26 mouse cellular contexts compared by ENCODE assay signal in genomic region chr12:7971736-7972135, GRCm38 (mm10). TPM values are rescaled to one million over a fixed set of nuclear protein-coding genes. Genes with fewer than 3 reads are reported as not detected.
DNase-seq lines count a peak whose midpoint lies in the region; ATAC-seq and TF ChIP-seq lines count a peak whose summit lies in the region.
"Had no signal": no experiment of that assay in that cellular context is flagged by ENCODE, and none has a peak within 500 bp of the region (broad histone marks: within the 10 kb centered on the region; RNA-seq: fewer than 3 reads in every experiment).

No protein-coding gene starts in this region.

- no peak for TF ChIP-seq POLR2A in brain, embryonic 14.5 days (IDR thresholded peaks at IDR 0.05; ENCODE audit: borderline replicate concordance, extremely low read depth, insufficient read depth, insufficient read length, poor library complexity, severe bottlenecking)

- no peaks in the 10 kb centered on the region for H3K27me3 ChIP-seq in forebrain, embryonic 14.5 days (replicated peaks; ENCODE audit: control insufficient read depth, insufficient read depth, low read length)
- H3K27me3 ChIP-seq in forebrain, postnatal 0 days (ENCODE audit: insufficient read depth, low read length) = no peaks in the 10 kb centered on the region
- H3K27me3 ChIP-seq in hindbrain, postnatal 0 days (ENCODE audit: insufficient read depth, low read length) = no peaks in the 10 kb centered on the region
- H3K27me3 ChIP-seq in hindbrain, embryonic 13.5 days = no peaks in the 10 kb centered on the region
- H3K27me3 ChIP-seq: CH12.LX; heart, embryonic 13.5 days; hindbrain, embryonic 15.5 days; intestine, embryonic 15.5 days; Patski had no signal

- no peaks in the 10 kb centered on the region for H3K36me3 ChIP-seq in forebrain, embryonic 14.5 days (ENCODE audit: control insufficient read depth, insufficient read depth, low read length)
- H3K36me3 ChIP-seq in forebrain, postnatal 0 days (ENCODE audit: insufficient read depth) = no peaks in the 10 kb centered on the region
- H3K36me3 ChIP-seq in hindbrain, postnatal 0 days (ENCODE audit: insufficient read depth, low read length) = no peaks in the 10 kb centered on the region
- H3K36me3 ChIP-seq in hindbrain, embryonic 13.5 days = no peaks in the 10 kb centered on the region
- H3K36me3 ChIP-seq: G1E; heart, embryonic 10.5 days; heart, embryonic 13.5 days; hindbrain, embryonic 15.5 days; intestine, embryonic 15.5 days had no signal

- no peak overlapping the region for H3K4me3 ChIP-seq in forebrain, embryonic 14.5 days (ENCODE audit: low read depth, low read length)
- no peak overlapping the region for H3K4me3 ChIP-seq in forebrain, postnatal 0 days (ENCODE audit: low read depth, low read length)
- no peak overlapping the region for H3K4me3 ChIP-seq in hindbrain, postnatal 0 days (ENCODE audit: low read length)
- H3K4me3 ChIP-seq in hindbrain, embryonic 13.5 days = no peak overlapping the region
- H3K4me3 ChIP-seq: heart, adult 2 months; heart, embryonic 10.5 days; heart, embryonic 13.5 days; hindbrain, embryonic 15.5 days; intestine, embryonic 15.5 days had no signal

- WGBS in forebrain, embryonic 14.5 days = 82% methylated on average over 2 of the region's 2 CpGs
- WGBS in forebrain, postnatal 0 days = 42% methylated on average over 2 of the region's 2 CpGs
- WGBS in hindbrain, postnatal 0 days = 78% methylated on average over 2 of the region's 2 CpGs
- WGBS in hindbrain, embryonic 13.5 days = 90% methylated on average over 2 of the region's 2 CpGs

- peak; percentile 48 to 67 for DNase-seq in cerebellum, postnatal 10 days
- no peak for DNase-seq in cerebellum, adult 8-10 months
- DNase-seq in forebrain, embryonic 14.5 days (ENCODE audit: low spot score) = peak; percentile 14
- DNase-seq in forebrain, postnatal 0 days = no peak
- DNase-seq in hindbrain, postnatal 0 days (ENCODE audit: low spot score) = peak; percentile 12
- DNase-seq in brain, embryonic 14.5 days (ENCODE audit: low read depth) = peak; percentile 56
- DNase-seq: adrenal gland, postnatal 14 days; B cell, adult 2 months; cerebellum, adult 9-10 months; gastrocnemius, postnatal 10 days; gastrocnemius, postnatal 36 days; heart, adult 2 months; heart, postnatal 14 days; heart, postnatal 4 days; kidney, adult 11 months; kidney, adult 8-10 months had no signal

- no peak overlapping the region for H3K9ac ChIP-seq in forebrain, embryonic 14.5 days (ENCODE audit: low read length)
- H3K9ac ChIP-seq in forebrain, postnatal 0 days = no peak overlapping the region
- no peak overlapping the region for H3K9ac ChIP-seq in hindbrain, postnatal 0 days (replicated peaks; ENCODE audit: low read length)
- no peak overlapping the region for H3K9ac ChIP-seq in hindbrain, embryonic 13.5 days
- H3K9ac ChIP-seq: heart, embryonic 13.5 days; hindbrain, embryonic 15.5 days; intestine, embryonic 15.5 days had no signal

- peaks cover 4% of the 10 kb centered on the region; the same call in 1 of the 2 replicates for H3K4me1 ChIP-seq in forebrain, embryonic 14.5 days (ENCODE audit: control insufficient read depth, insufficient read depth, low read length)
- no peaks in the 10 kb centered on the region for H3K4me1 ChIP-seq in forebrain, postnatal 0 days (ENCODE audit: insufficient read depth)
- H3K4me1 ChIP-seq in hindbrain, postnatal 0 days (ENCODE audit: insufficient read depth, low read length) = no peaks in the 10 kb centered on the region
- H3K4me1 ChIP-seq in hindbrain, embryonic 13.5 days (replicated peaks) = peaks cover 11% of the 10 kb centered on the region
- H3K4me1 ChIP-seq: heart, embryonic 10.5 days; heart, embryonic 13.5 days; intestine, embryonic 15.5 days had no signal

- peak; percentile 42 for ATAC-seq in forebrain, embryonic 14.5 days
- no peak for ATAC-seq in forebrain, postnatal 0 days
- no peak for ATAC-seq in hindbrain, postnatal 0 days
- no peak for ATAC-seq in hindbrain, embryonic 13.5 days (ENCODE audit: low FRiP score)
- ATAC-seq: intestine, embryonic 15.5 days; Patski had no signal

- no peak overlapping the region for H3K4me2 ChIP-seq in forebrain, embryonic 14.5 days (ENCODE audit: low read length)
- H3K4me2 ChIP-seq in forebrain, postnatal 0 days (ENCODE audit: low read depth) = no peak overlapping the region
- H3K4me2 ChIP-seq in hindbrain, postnatal 0 days (ENCODE audit: low read depth, low read length) = no peak overlapping the region
- no peak overlapping the region for H3K4me2 ChIP-seq in hindbrain, embryonic 13.5 days
- H3K4me2 ChIP-seq: heart, embryonic 13.5 days; hindbrain, embryonic 15.5 days; intestine, embryonic 15.5 days had no signal

- H3K9me3 ChIP-seq in forebrain, embryonic 14.5 days (replicated peaks; ENCODE audit: control insufficient read depth, low read length) = no peaks in the 10 kb centered on the region
- no peaks in the 10 kb centered on the region for H3K9me3 ChIP-seq in forebrain, postnatal 0 days (ENCODE audit: low read length)
- no peaks in the 10 kb centered on the region for H3K9me3 ChIP-seq in hindbrain, postnatal 0 days (ENCODE audit: low read length)
- no peaks in the 10 kb centered on the region for H3K9me3 ChIP-seq in hindbrain, embryonic 13.5 days
- H3K9me3 ChIP-seq: heart, embryonic 10.5 days; heart, embryonic 13.5 days; hindbrain, embryonic 15.5 days; intestine, embryonic 15.5 days had no signal

- H3K27ac ChIP-seq in forebrain, embryonic 14.5 days (ENCODE audit: low read depth, low read length) = no peak overlapping the region
- H3K27ac ChIP-seq in forebrain, postnatal 0 days (ENCODE audit: low read depth, low read length) = no peak overlapping the region
- H3K27ac ChIP-seq in hindbrain, postnatal 0 days = no peak overlapping the region
- H3K27ac ChIP-seq in hindbrain, embryonic 13.5 days = no peak overlapping the region
- H3K27ac ChIP-seq: heart, adult 2 months; heart, embryonic 10.5 days; heart, embryonic 13.5 days; hindbrain, embryonic 15.5 days; intestine, embryonic 15.5 days had no signal

- no peak for TF ChIP-seq CTCF in forebrain, postnatal 0 days (IDR thresholded peaks at IDR 0.05; ENCODE audit: low read depth)
- no peak for TF ChIP-seq CTCF in hindbrain, postnatal 0 days (IDR thresholded peaks at IDR 0.05; ENCODE audit: low read depth)
- no peak for TF ChIP-seq CTCF in brain, embryonic 14.5 days (IDR thresholded peaks at IDR 0.05; ENCODE audit: borderline replicate concordance, extremely low read depth, insufficient read depth, insufficient read length)

RNA-seq across cellular contexts. Expression of gene Apob, which starts 5.7 kb away (rescaled TPM):
- polyA plus RNA-seq in forebrain, embryonic 14.5 days (2014; fragmentation: Nextera tagmentation; extraction: Ambion mirVana) = 0.05 and 0.20 TPM in 2 replicates
- total RNA-seq in forebrain, postnatal 0 days (2014; rRNA removed) = 0.15 and 0.33 TPM in 2 replicates
- polyA plus RNA-seq in forebrain, postnatal 0 days (2015; fragmentation: Nextera tagmentation; extraction: Ambion mirVana) = 0.01 TPM in 1 of 2 replicates, not detected in the other
- total RNA-seq in hindbrain, postnatal 0 days (2014; rRNA removed) = 0.16 and 0.32 TPM in 2 replicates
- polyA plus RNA-seq in hindbrain, postnatal 0 days (2015; fragmentation: Nextera tagmentation; extraction: Ambion mirVana) = not detected in 2 replicates
- 0.05 and 0.09 TPM in 2 replicates for polyA plus RNA-seq in hindbrain, embryonic 13.5 days (2015; fragmentation: Nextera tagmentation; extraction: Ambion mirVana)
- 0.31 and 0.35 TPM in 2 replicates for polyA plus RNA-seq in brain, embryonic 14.5 days (2012; rRNA removed)
- total RNA-seq: CH12.LX; granulocyte monocyte progenitor cell, adult 5-6 weeks; heart, adult 2 months had no signal
- polyA plus RNA-seq: forebrain, embryonic 11.5 days; G1E had no signal

Comparison
In these comparisons a context has a peak if more than half of its experiments do, and no peak if none do; other contexts are left out.
1. DNase-seq: peak in cerebellum, postnatal 10 days (2 of 2), forebrain, embryonic 14.5 days (single experiment), hindbrain, postnatal 0 days (single experiment) and brain, embryonic 14.5 days (single experiment); none in cerebellum, adult 8-10 months (single experiment) and forebrain, postnatal 0 days (single experiment).